Mouse (Mus musculus) testis, adult 2 months (tissue): Measurements from ENCODE around the gene Galnt18.

Source experiments
- CTCF ChIP-seq: fragments of 200-500 bp; IDR thresholded peaks from 2 replicates; pipeline ENCODE4 v1.5.1; 2012; ENCODE audit warnings: low read depth, mild to moderate bottlenecking, inconsistent platforms, low read length, moderate library complexity; ENCODE audit not compliant: control insufficient read depth, insufficient read depth, insufficient replicate concordance
- POLR2A ChIP-seq: fragments of 200-500 bp; IDR thresholded peaks from 2 replicates; pipeline ENCODE4 v1.6.1; 2012; ENCODE audit warnings: low read depth, mild to moderate bottlenecking, inconsistent platforms, low read length, moderate library complexity; ENCODE audit not compliant: control insufficient read depth

DNA sequence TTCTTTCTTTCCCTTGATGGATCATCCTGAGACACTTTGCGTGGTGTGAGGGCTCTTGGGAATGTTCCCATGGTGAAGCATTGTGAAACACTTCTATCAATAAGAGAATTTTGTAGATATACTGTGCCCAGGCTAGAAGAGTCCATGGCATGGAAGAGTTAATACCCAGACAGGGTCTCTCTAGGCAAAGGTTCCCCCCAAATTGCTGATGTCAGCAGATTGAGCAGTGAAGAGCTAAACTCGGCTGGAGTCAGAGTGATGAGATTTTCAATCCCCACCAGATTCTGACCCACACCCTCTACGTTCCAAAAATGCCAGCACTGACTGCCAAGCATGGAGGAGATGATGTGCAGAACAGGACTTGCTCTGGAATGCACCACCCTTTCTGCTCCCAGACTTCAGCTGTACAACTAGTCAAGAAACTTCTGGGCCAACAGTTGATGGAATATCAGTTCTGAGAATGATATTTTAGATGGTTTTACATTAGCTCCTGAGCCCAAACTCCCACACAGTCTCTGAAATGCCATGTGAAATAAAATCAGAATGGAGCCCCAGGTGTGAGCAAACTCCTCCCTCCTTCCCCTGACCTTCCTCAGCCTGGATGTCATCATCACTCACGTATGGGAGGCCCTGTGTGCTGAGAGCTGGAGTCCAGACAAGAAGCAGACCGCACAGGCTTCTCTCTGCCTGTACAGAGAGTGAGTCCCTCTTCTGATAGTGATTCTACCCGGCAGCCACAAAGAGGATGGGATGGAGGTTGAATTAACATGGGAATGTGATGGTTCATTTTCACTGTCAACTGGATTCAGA, 329.3 kb downstream of the Galnt18 start:
- TF ChIP-seq POLR2A (no peak), CTCF (no peak)
